Mouse (Mus musculus): ENCODE data around the gene Tspan5. TPM values are rescaled to one million over a fixed set of nuclear protein-coding genes. Genes with fewer than 3 reads are reported as not detected.

Gene Tspan5
- polyA plus RNA-seq, 1 experiment, result 23.8 TPM

GRCm38 (mm10) chr3:138906112-138906880, 164.3 kb downstream of the Tspan5 start:
- DNase-seq, result peak; percentile 63
- TF ChIP-seq CTCF (conservative IDR thresholded peaks at IDR 0.05; ENCODE audit: insufficient read depth, insufficient read length, low read depth, low read length) (peak; percentile 93), POLR2A (IDR thresholded peaks at IDR 0.05; ENCODE audit: low read depth, low read length) (no peak)
- Histone ChIP-seq H3K36me3 (ENCODE audit: control insufficient read depth, insufficient read depth, low read length) (no peaks in the 10 kb centered on the region), H3K27me3 (replicated peaks; ENCODE audit: control insufficient read depth, insufficient read depth, low read length) (no peaks in the 10 kb centered on the region), H3K4me3 (ENCODE audit: insufficient read depth, low read depth, low read length) (no peak overlapping the region), H3K27ac (ENCODE audit: insufficient read depth, low read depth, low read length) (no peak overlapping the region), H3K4me1 (ENCODE audit: control insufficient read depth, insufficient read depth, low read length) (no peaks in the 10 kb centered on the region)
- WGBS, result 30% methylated on average over 17 of the region's 17 CpGs

DNA sequence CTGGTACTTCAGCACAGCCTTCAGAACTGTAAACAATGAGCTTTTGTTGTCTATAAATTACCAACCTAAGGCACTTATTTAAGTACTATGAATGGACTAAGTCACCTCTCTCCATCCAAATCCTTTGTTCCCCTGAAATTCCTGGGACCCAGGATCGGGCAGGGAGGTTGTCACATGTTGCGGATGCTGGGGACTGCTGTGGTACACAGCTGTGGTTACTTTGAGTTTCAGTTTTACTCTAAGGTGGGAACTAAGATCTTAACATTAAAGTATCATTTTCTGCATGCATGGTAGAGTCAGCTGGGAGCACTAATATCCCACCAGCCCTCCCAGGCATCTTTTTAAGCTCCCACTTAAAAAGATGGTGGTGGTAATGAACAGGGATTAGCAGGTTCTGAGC, 167.3 kb downstream of the Tspan5 start:
- Histone ChIP-seq H3K27ac (ENCODE audit: insufficient read depth, low read depth, low read length) (no peak overlapping the region), H3K27me3 (replicated peaks; ENCODE audit: control insufficient read depth, insufficient read depth, low read length) (no peaks in the 10 kb centered on the region), H3K4me1 (ENCODE audit: control insufficient read depth, insufficient read depth, low read length) (no peaks in the 10 kb centered on the region), H3K4me3 (ENCODE audit: insufficient read depth, low read depth, low read length) (no peak overlapping the region), H3K36me3 (ENCODE audit: control insufficient read depth, insufficient read depth, low read length) (no peaks in the 10 kb centered on the region)
- WGBS, result 81% methylated on average over 2 of the region's 2 CpGs
- TF ChIP-seq POLR2A (IDR thresholded peaks at IDR 0.05; ENCODE audit: low read depth, low read length), result no peak
- no peak for TF ChIP-seq CTCF (conservative IDR thresholded peaks at IDR 0.05; ENCODE audit: insufficient read depth, insufficient read length, low read depth, low read length)
- DNase-seq, result no peak

DNA sequence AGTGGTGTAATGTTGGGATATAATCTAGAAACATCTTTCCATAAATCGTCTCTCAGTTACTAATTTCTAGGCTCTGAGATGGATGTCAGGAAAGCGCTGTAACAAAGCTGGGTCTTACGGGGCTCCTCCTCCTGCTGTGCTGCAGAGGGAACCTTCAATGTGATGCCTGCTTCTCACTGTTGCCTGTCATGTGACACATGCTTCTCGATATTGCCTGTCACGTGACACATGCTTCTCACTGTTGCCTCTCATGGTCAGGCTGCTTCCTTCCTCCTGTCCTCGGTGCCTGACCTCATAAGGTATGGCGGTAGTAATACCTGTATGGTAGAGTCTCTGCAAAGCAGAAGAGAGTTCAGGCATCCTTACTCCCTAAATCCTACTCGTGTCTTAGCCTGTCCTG, 170.5 kb downstream of the Tspan5 start:
- no peak overlapping the region for H3K27ac ChIP-seq (ENCODE audit: insufficient read depth, low read depth, low read length)
- DNase-seq, result no peak
- no peaks in the 10 kb centered on the region for H3K36me3 ChIP-seq (ENCODE audit: control insufficient read depth, insufficient read depth, low read length)
- H3K4me1 ChIP-seq (ENCODE audit: control insufficient read depth, insufficient read depth, low read length), result no peaks in the 10 kb centered on the region
- H3K4me3 ChIP-seq (ENCODE audit: insufficient read depth, low read depth, low read length), result no peak overlapping the region
- TF ChIP-seq CTCF (conservative IDR thresholded peaks at IDR 0.05; ENCODE audit: insufficient read depth, insufficient read length, low read depth, low read length), result no peak
- no peak for TF ChIP-seq POLR2A (IDR thresholded peaks at IDR 0.05; ENCODE audit: low read depth, low read length)
- 90% methylated on average over 8 of the region's 8 CpGs for WGBS
- no peaks in the 10 kb centered on the region for H3K27me3 ChIP-seq (replicated peaks; ENCODE audit: control insufficient read depth, insufficient read depth, low read length)

DNA sequence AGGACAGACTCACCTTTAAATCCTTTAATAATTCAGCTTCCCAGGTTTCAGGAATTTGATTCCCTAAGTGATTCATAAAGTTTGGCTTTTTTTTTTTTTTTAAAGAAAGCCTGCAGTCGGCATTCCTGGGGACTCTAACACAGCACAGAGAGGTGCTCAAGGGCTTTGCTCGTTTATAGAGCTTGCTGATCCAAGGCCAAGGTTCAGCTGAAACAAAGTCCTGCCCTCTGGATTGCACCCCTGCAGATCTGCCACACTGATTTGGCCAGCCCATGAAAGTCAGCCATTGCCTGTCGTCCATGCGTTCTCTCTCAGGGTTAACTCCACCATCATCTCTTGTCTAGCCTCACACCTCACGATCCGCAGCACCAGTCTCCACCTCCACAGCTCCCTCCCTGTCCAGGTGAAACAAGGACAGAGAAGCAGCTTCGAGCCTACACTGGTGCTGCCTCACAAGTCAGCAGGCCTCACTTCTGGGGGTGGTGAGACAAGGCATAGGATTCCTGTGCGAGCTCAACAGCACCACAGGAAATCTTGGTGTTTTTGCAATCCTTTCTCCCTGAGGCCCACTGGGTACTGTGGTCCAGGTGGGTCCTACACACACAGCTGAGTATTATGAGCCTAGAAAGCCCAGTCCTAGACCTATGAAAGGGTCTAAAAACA, 172.8 kb downstream of the Tspan5 start:
- Histone ChIP-seq H3K27ac (ENCODE audit: insufficient read depth, low read depth, low read length) (no peak overlapping the region), H3K27me3 (replicated peaks; ENCODE audit: control insufficient read depth, insufficient read depth, low read length) (no peaks in the 10 kb centered on the region), H3K4me1 (ENCODE audit: control insufficient read depth, insufficient read depth, low read length) (no peaks in the 10 kb centered on the region), H3K36me3 (ENCODE audit: control insufficient read depth, insufficient read depth, low read length) (no peaks in the 10 kb centered on the region), H3K4me3 (ENCODE audit: insufficient read depth, low read depth, low read length) (no peak overlapping the region)
- DNase-seq, result peak; percentile 58
- 47% methylated on average over 8 of the region's 8 CpGs for WGBS
- no peak for TF ChIP-seq CTCF (conservative IDR thresholded peaks at IDR 0.05; ENCODE audit: insufficient read depth, insufficient read length, low read depth, low read length)
- TF ChIP-seq POLR2A (IDR thresholded peaks at IDR 0.05; ENCODE audit: low read depth, low read length), result no peak

- DNase-seq, result no peak
- no peaks in the 10 kb centered on the region for H3K36me3 ChIP-seq (ENCODE audit: control insufficient read depth, insufficient read depth, low read length)
- H3K4me3 ChIP-seq (ENCODE audit: insufficient read depth, low read depth, low read length), result no peak overlapping the region
- no peak for TF ChIP-seq POLR2A (IDR thresholded peaks at IDR 0.05; ENCODE audit: low read depth, low read length)
- H3K27me3 ChIP-seq (replicated peaks; ENCODE audit: control insufficient read depth, insufficient read depth, low read length), result no peaks in the 10 kb centered on the region
- no peaks in the 10 kb centered on the region for H3K4me1 ChIP-seq (ENCODE audit: control insufficient read depth, insufficient read depth, low read length)
- no peak overlapping the region for H3K27ac ChIP-seq (ENCODE audit: insufficient read depth, low read depth, low read length)
- whole genome bisulfite sequencing, result 89% methylated on average over 4 of the region's 4 CpGs
Observed at GRCm38 (mm10) chr3:138916591-138916990, 174.6 kb downstream of the Tspan5 start.

DNA sequence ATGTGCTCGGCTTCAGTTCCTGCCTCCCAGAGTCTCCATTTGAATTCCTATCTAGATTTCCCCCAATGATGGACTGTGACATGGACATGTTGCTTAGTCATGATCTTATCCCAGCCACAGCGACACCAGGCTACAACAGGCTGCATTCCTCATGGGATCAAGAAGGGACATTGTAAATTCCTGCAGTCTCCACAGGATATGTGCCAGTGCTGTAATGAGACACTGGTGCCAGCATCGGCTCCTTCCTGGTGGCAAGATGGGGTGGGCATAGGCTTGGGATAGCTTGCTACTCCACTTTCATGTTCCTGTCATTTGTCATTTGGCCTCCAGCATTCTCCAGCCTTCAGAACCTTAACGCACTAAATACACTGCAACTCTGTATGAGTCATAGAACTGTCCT, 175.0 kb downstream of the Tspan5 start:
- H3K4me1 ChIP-seq (ENCODE audit: control insufficient read depth, insufficient read depth, low read length), result no peaks in the 10 kb centered on the region
- no peaks in the 10 kb centered on the region for H3K36me3 ChIP-seq (ENCODE audit: control insufficient read depth, insufficient read depth, low read length)
- no peak for DNase-seq
- no peaks in the 10 kb centered on the region for H3K27me3 ChIP-seq (replicated peaks; ENCODE audit: control insufficient read depth, insufficient read depth, low read length)
- TF ChIP-seq POLR2A (IDR thresholded peaks at IDR 0.05; ENCODE audit: low read depth, low read length) (no peak), CTCF (conservative IDR thresholded peaks at IDR 0.05; ENCODE audit: insufficient read depth, insufficient read length, low read depth, low read length) (no peak)
- no peak overlapping the region for H3K4me3 ChIP-seq (ENCODE audit: insufficient read depth, low read depth, low read length)
- WGBS, result 72% methylated on average over 4 of the region's 4 CpGs
- H3K27ac ChIP-seq (ENCODE audit: insufficient read depth, low read depth, low read length), result no peak overlapping the region

- H3K27me3 ChIP-seq (replicated peaks; ENCODE audit: control insufficient read depth, insufficient read depth, low read length), result no peaks in the 10 kb centered on the region
- no peak overlapping the region for H3K4me3 ChIP-seq (ENCODE audit: insufficient read depth, low read depth, low read length)
- no peaks in the 10 kb centered on the region for H3K36me3 ChIP-seq (ENCODE audit: control insufficient read depth, insufficient read depth, low read length)
- no peak for TF ChIP-seq POLR2A (IDR thresholded peaks at IDR 0.05; ENCODE audit: low read depth, low read length)
- no peak for TF ChIP-seq CTCF (conservative IDR thresholded peaks at IDR 0.05; ENCODE audit: insufficient read depth, insufficient read length, low read depth, low read length)
- DNase-seq, result no peak
- H3K4me1 ChIP-seq (ENCODE audit: control insufficient read depth, insufficient read depth, low read length), result no peaks in the 10 kb centered on the region
- H3K27ac ChIP-seq (ENCODE audit: insufficient read depth, low read depth, low read length), result no peak overlapping the region
- WGBS, result 95% methylated on average over 4 of the region's 4 CpGs
Observed at GRCm38 (mm10) chr3:138918241-138918640, 176.2 kb downstream of the Tspan5 start.
